Mouse (Mus musculus) Patski (cell line): Measurements from ENCODE around the gene Cul9. TPM values are rescaled to one million over a fixed set of nuclear protein-coding genes. Genes with fewer than 3 reads are reported as not detected.
"Not testable (repeated sequence)": the region's sequence is repeated elsewhere in the genome, so short reads cannot be mapped to it uniquely, and the experiment has no call there.

ENCODE experiments used
- ATAC-seq: fragments of 100-300 bp; one replicate; pipeline ENCODE4 v1.8.0; 2021
- CTCF ChIA-PET: fragments of 350-600 bp; sonication (Branson Sonifier 250); formaldehyde crosslinking; loops from one replicate; lab custom pipeline; 2022; ENCODE audit warnings: inconsistent platforms; lab: Charles Lee
- POLR2A ChIA-PET: fragments of 350-600 bp; sonication (Branson Sonifier 250); formaldehyde crosslinking; loops from one replicate; lab custom pipeline; 2022; ENCODE audit warnings: antibody characterized with exemption, inconsistent platforms; lab: Charles Lee
- DNase-seq: peaks from one replicate; pipeline ENCODE4 v3.0.0-alpha.2; 2011; ENCODE audit warnings: low read depth, low spot score
- H3K27me3 ChIP-seq: fragments of 371-371 bp; one replicate; pipeline ENCODE4 v1.5.1; 2021
- CTCF ChIP-seq: fragments of 100-300 bp; IDR thresholded peaks from one replicate; pipeline ENCODE4 v1.5.1; 2021
- in situ Hi-C: fragments of 300-500 bp; cut with MboI; formaldehyde crosslinking; loops from 3 replicates; pipeline ENCODE4 v1.11.1; 2018; ENCODE audit warnings: low pct_unique_long_range_greater_than_20kb, mixed read lengths
- polyA plus RNA-seq: library from polyadenylated mRNA; unstranded; gene quantifications from one replicate; pipeline ENCODE4 v1.2.3, GENCODE M21; 2021

Gene Cul9
- polyA plus RNA-seq, 1 experiment from 2014 or later = 34.3 TPM

DNA sequence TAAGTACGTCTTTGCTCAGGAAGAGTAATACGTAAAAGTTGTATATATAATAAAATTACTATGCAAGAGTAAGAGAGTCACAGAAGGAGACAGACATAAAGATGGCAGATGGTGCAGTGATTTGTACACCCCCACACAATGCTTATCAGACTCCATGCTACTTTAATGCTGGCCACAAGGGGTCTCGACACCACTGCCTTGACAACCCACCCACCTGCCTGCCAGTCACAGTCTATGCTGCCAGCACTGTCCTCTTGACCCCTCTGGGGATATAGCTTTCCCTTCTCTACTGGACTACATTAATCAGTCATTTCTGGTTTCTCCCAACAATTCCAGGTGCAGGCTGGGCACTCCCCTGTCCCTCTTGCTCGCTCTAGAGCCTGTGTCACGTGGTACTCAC is 32.5 kb upstream of the Cul9 start:
- DNase-seq (no peak), ATAC-seq (no peak)
- in situ Hi-C loops = no loop called here
- POLR2A ChIA-PET = interaction anchor here (0.5 kb wide), 1 partner anchor 35 kb away, joined by 3 read pairs; no protein-coding TSS in a partner anchor
- TF ChIP-seq CTCF = no peak
- H3K27me3 ChIP-seq = no peaks in the 10 kb centered on the region
- CTCF ChIA-PET = interaction anchor here (1.8 to 2.3 kb wide), 2 partner anchors 11 to 21 kb away, joined by 5 read pairs; no protein-coding TSS in a partner anchor

DNA sequence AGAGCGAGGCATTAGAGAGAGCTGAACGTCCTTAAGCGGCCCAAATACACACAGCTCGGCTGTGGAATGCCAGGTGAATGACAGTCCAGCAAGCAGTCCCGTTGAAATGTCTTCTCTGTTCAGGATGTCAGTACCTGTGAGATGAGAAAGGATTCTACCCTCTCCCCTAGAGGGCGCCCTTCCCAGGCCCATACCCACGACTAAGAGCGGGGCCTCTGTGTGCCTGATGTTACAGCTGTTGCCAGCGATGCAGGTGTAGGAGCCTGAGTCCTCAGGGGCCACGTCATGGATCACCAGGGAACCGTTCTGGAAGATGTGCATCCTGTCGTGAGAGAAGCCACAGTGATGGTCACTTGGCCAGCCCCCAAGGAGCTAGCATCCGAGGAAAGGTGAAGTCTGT is 29.9 kb upstream of the Cul9 start:
- POLR2A ChIA-PET = no interaction called here
- CTCF ChIA-PET = interaction anchor here (0.9 to 2.3 kb wide), 6 partner anchors 8 to 56 kb away, joined by 3 to 7 read pairs (median 4); no protein-coding TSS in a partner anchor
- DNase-seq = no peak
- in situ Hi-C loops = no loop called here
- no peak for ATAC-seq
- no peaks in the 10 kb centered on the region for H3K27me3 ChIP-seq
- peak; percentile 81 for TF ChIP-seq CTCF

DNA sequence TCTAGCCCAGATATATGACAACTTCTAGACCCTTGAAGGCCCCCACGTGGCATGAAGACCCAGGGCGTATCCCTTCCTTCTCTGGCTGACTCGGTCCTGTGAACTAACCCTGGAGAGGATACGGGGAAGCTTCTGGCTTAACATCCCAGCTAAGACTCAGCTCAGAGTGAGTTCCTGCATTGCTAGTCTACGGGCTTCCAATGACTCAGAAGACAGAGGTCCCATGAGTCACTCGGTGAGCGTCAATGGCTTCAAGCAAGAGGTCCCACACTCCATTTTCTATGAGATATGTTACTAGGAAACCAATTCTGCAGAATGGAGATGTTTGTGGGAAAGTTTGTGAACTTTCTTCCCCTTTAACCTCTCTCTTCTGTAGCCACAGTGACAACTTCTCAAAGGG is 28.3 kb upstream of the Cul9 start:
- ChIA-PET POLR2A (no interaction called here), CTCF (no interaction called here)
- no peaks in the 10 kb centered on the region for H3K27me3 ChIP-seq
- ATAC-seq = no peak
- no peak for DNase-seq
- in situ Hi-C loops = no loop called here
- TF ChIP-seq CTCF = no peak

DNA sequence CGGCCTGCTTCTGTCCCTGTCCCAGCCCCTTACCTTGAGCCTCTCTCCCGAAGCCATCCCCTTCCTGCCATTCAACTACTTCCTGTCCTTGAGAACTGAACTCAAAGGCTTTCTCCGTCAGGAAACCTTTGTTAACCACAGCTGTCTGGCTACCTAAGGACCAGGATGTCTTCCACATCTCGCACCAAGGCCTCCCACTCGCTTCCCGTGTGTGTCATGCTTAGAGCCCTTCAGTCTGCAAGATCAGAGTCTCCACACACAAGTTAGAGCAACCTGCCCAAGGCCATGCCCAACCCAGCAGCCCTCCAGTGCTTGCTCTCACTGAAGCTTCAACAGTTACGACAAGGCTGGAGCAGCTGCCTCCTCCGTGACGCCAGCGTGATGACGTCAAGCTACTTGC is 24.8 kb upstream of the Cul9 start:
- DNase-seq (no peak), ATAC-seq (no peak)
- H3K27me3 ChIP-seq = no peaks in the 10 kb centered on the region
- ChIA-PET CTCF (no interaction called here), POLR2A (no interaction called here)
- in situ Hi-C loops = no loop called here
- no peak for TF ChIP-seq CTCF

DNA sequence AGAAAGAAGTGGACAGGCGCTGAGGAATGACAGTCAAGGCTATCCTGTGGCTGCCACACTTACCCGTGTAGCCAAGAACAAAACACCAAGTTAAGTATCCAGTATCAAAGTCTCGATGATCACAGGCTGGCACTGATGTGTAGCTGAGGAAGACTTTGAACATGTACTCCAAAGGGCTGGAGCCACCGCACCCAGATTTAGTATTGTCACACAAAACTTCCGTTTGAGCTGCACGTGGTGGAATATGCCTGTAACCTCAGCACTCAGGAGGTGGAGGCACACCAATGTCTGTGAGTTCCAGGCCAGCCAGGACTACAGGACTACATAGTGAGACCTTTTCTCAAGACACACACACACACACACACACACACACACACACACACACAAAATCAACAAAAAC is 13.0 kb upstream of the Cul9 start:
- ATAC-seq (no peak), DNase-seq (no peak)
- no peak for TF ChIP-seq CTCF
- no peaks in the 10 kb centered on the region for H3K27me3 ChIP-seq
- CTCF ChIA-PET = interaction anchor here (0.7 to 1.0 kb wide), 2 partner anchors 14 to 21 kb away, joined by 3 to 4 read pairs; no protein-coding TSS in a partner anchor
- POLR2A ChIA-PET = no interaction called here
- in situ Hi-C loops = no loop called here

DNA sequence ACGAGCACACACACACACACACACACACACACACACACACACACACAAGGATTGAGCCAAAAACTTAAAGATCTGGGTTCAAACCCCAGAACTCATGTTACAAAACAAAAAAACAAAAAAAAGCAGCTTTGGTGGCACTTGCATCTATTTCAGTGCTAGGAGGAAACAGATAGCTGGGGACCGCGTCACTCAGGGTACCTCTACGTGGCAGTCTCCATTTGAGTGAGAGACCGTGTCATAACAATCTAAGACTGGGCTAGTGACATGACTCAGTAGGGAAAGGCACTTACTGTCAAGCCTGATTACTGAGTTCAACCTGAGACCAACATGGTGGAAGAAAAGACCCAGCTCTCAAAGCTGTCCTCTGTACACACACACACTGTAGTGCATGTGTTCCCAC is 12.0 kb upstream of the Cul9 start:
- no peaks in the 10 kb centered on the region for H3K27me3 ChIP-seq
- POLR2A ChIA-PET = no interaction called here
- CTCF ChIA-PET = interaction anchor here (0.7 to 1.5 kb wide), 3 partner anchors 20 to 58 kb away, joined by 3 to 5 read pairs (median 3); no protein-coding TSS in a partner anchor
- in situ Hi-C loops = no loop called here
- no peak for ATAC-seq
- TF ChIP-seq CTCF = no peak
- DNase-seq = no peak

DNA sequence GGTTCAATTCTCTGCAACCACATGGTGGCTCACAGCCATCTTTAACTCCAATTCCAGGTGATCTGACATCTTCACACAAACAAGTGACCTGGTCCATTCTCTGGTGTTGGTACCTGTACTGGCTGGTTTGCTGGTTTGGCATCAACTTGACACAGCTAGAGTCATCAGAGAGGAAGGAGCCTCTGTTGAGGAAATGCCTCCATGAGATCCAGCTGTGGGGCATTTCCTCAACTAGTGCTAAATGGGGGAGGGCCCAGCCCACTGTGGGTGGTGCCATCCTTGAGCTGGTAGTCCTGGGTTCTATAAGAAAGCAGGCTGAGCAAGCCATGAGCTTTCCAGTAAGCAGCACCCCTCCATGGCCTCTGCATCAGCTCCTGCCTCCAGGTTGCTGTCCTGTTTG is 11.1 kb upstream of the Cul9 start:
- in situ Hi-C loops, DNase-seq, H3K27me3 ChIP-seq, ATAC-seq, POLR2A ChIA-PET: not testable (repeated sequence)
- CTCF ChIA-PET = interaction anchor here (1.2 to 1.5 kb wide), 2 partner anchors 10 to 21 kb away, joined by 3 to 5 read pairs; no protein-coding TSS in a partner anchor

DNA sequence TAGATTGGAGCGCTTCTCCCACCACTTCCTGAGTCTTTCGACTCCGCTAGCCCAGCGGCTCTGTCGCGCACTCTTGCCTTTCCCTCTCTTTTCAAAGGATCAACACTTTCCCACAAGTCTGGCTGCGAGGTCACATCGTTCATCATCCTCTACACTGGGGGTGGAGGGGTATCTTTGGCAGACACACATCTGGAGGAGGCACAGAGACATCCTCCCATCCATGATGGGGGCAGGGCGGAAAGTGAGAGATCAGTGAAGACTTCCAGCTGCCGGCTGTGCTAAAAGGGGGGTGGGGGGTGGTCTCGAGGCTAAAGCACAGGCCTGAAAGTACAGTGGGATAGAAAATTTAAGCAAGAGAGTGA is 10.4 kb upstream of the Cul9 start:
- no peak for TF ChIP-seq CTCF
- in situ Hi-C loops = no loop called here
- ATAC-seq (no peak), DNase-seq (no peak)
- H3K27me3 ChIP-seq = no peaks in the 10 kb centered on the region
- CTCF ChIA-PET = interaction anchor here (1.2 kb wide), 1 partner anchor 11 kb away, joined by 3 read pairs; no protein-coding TSS in a partner anchor
- POLR2A ChIA-PET = interaction anchor here (0.9 kb wide), 1 partner anchor 36 kb away, joined by 3 read pairs; no protein-coding TSS in a partner anchor

DNA sequence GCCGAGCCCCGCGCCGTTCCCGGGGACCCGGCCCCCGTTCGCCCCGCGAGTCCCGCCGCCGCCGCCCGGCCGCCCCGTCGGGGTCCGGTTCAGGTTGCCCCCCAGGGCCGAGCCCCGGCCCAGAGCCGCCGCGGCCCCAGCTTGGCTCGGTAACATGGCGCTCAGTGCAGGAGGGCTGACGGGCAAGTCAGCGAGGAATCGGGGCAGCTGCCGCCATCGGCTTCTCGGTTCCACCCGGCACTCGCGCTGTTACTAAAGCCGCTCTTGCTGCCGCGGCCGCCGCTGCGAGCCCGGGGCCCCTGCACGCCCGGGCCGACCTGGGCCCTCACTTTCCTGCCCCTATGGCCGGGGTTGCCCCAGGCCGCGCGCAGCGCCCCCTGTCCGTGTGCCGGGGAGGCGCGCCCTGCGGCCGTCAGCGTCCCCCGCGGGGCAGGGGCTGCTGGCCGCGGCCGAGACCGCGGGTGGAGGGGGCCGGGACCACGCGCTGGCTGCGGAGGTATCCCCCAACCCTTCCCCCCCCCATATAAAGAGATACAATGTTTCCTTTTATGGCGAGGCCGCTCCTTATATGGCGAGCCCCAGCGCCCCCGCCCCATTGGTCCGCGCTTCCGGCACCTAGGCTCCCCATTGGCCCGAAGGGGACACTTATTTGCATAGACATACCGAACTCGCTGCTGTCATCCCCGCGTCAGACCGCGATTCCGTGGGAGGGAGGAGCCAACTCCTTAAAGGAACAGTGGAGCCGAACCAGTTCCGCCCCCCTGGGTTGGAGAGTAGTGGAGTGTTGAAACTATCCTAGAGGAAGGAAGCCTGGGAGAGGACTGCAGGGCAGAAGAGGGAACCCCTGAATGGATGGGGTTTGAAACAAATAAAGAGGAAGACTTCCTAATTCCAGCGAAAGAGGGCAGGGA is 9.7 kb upstream of the Cul9 start, which contains the start of gene Srf:
TSS of gene Srf (minus strand) at position 503 of the 911 bp plus-strand sequence.
- TF ChIP-seq CTCF = no peak
- DNase-seq (peak; percentile 91), ATAC-seq (peak; percentile 75)
- H3K27me3 ChIP-seq = no peaks in the 10 kb centered on the region
- CTCF ChIA-PET = no interaction called here
- POLR2A ChIA-PET = interaction anchor here (0.9 to 1.7 kb wide), 3 partner anchors 10 to 67 kb away, joined by 3 to 5 read pairs (median 5); partner anchors contain the start of gene Cul9
- in situ Hi-C loops = no loop called here

DNA sequence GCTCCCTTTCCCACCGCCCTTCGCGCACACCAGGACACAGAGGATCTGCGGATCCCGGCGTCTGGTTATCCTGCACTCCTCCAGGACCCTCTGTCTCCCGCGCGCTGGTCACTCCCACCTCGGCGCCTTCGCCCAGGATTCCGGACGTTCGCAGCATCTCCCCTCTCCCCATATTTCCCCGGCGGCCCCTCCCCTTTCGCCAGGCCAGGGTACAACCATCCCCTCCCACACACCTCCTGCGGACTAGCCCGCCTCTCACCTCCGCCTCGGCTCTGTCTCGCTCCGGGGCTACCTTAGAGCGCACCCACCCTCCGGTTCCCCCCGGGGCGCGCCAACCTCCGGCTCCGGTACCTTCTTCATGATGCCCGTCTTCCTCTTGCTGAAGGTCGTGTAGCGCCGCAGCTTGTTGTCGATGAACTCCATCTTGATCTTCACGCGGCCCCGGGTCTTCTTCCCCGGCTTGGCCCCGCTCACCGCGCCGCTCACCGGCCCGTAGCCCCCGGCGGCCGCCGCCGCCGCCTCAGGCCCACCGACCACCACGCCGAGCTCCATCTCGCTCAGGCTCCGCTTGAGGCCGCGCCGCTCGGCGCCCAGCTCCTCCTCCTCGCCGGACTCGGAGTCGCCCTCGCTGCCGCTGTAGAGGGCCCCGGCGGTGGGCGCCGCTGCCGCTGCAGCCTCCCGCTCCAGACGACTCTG is 8.9 kb upstream of the Cul9 start:
- in situ Hi-C loops = no loop called here
- ChIA-PET POLR2A (interaction anchor here (0.9 to 1.7 kb wide), 3 partner anchors 9 to 68 kb away, joined by 4 to 5 read pairs (median 5); partner anchors contain the start of gene Cul9), CTCF (no interaction called here)
- H3K27me3 ChIP-seq = no peaks in the 10 kb centered on the region
- ATAC-seq (no peak), DNase-seq (no peak)
- TF ChIP-seq CTCF = no peak
